Mouse (Mus musculus): Measurements from ENCODE around the gene Traf7. TPM values are rescaled to one million over a fixed set of nuclear protein-coding genes. Genes with fewer than 3 reads are reported as not detected.

Gene Traf7
- total and polyA plus RNA-seq, 3 experiments: 109 to 176 (median 122) TPM

- no peak for DNase-seq (ENCODE audit: extremely low read depth)
- dilution Hi-C loops (cut with MboI; ENCODE audit: extremely low pct_ligation_motif_present, extremely low pct_unique_long_range_greater_than_20kb, low sequenced_read_pairs) (no loop called here), in situ Hi-C loops (cut with MboI; ENCODE audit: low pct_ligation_motif_present, low pct_unique_long_range_greater_than_20kb, low sequenced_read_pairs) (no loop called here)
- Histone ChIP-seq H3K4me1 (ENCODE audit: control insufficient read depth in 1 of 2, insufficient read depth in 2 of 2) (no peaks in the 10 kb centered on the region), H3K27ac (ENCODE audit: insufficient read depth, low read depth) (no peak overlapping the region), H3K9ac (ENCODE audit: insufficient read depth, low read depth) (no peak overlapping the region), H3K27me3 (replicated peaks) (no peaks in the 10 kb centered on the region), H3K9me3 (replicated peaks; ENCODE audit: low read length) (no peaks in the 10 kb centered on the region), H3K4me3 (replicated peaks in 1 of 3; ENCODE audit: low read depth in 2 of 3, low read length in 2 of 3, poor library complexity in 1 of 3) (no peak overlapping the region), H3K79me2 (replicated peaks; ENCODE audit: control insufficient read depth, extremely low read depth, insufficient read depth, poor library complexity, severe bottlenecking) (no peaks in the 10 kb centered on the region), H3K4me2 (ENCODE audit: insufficient read depth, low read depth, poor library complexity, severe bottlenecking) (no peak overlapping the region), H3K36me3 (replicated peaks in 1 of 2; ENCODE audit: control insufficient read depth in 1 of 2, insufficient read depth in 1 of 2, low read length in 1 of 2) (peaks cover 44 to 97% of the 10 kb centered on the region in 2 experiments)
- TF ChIP-seq E2F4 (IDR thresholded peaks at IDR 0.05; ENCODE audit: insufficient replicate concordance, low read depth, low read length): no peak
Observed at GRCm38 (mm10) chr17:24569837-24570236, 42.1 kb upstream of the Traf7 start.

GRCm38 (mm10) chr17:24567034-24567779 is 39.5 kb upstream of the Traf7 start:
- in situ Hi-C loops (cut with MboI; ENCODE audit: low pct_ligation_motif_present, low pct_unique_long_range_greater_than_20kb, low sequenced_read_pairs): no loop called here
- Histone ChIP-seq H3K4me1 (ENCODE audit: control insufficient read depth in 1 of 2, insufficient read depth in 2 of 2) (peaks cover 0 to 8% of the 10 kb centered on the region in 2 experiments; a peak in 2 of 4 replicates), H3K27ac (ENCODE audit: insufficient read depth, low read depth) (no peak overlapping the region), H3K4me3 (replicated peaks in 1 of 3; ENCODE audit: low read depth in 2 of 3, low read length in 2 of 3, poor library complexity in 1 of 3) (no peak overlapping the region), H3K4me2 (ENCODE audit: insufficient read depth, low read depth, poor library complexity, severe bottlenecking) (no peak overlapping the region), H3K9me3 (replicated peaks; ENCODE audit: low read length) (no peaks in the 10 kb centered on the region), H3K36me3 (replicated peaks in 1 of 2; ENCODE audit: control insufficient read depth in 1 of 2, insufficient read depth in 1 of 2, low read length in 1 of 2) (peaks cover 26 to 80% of the 10 kb centered on the region in 2 experiments), H3K9ac (ENCODE audit: insufficient read depth, low read depth) (no peak overlapping the region), H3K79me2 (replicated peaks; ENCODE audit: control insufficient read depth, extremely low read depth, insufficient read depth, poor library complexity, severe bottlenecking) (no peaks in the 10 kb centered on the region; the same call in 1 of the 2 replicates), H3K27me3 (replicated peaks) (no peaks in the 10 kb centered on the region)
- TF ChIP-seq MAZ (IDR thresholded peaks at IDR 0.05; ENCODE audit: low read depth, low read length) (no peak), ZKSCAN1 (IDR thresholded peaks at IDR 0.05; ENCODE audit: borderline replicate concordance, low read depth, low read length) (no peak), MEF2A (IDR thresholded peaks at IDR 0.05; ENCODE audit: borderline replicate concordance, low read depth, low read length) (no peak), UBTF (IDR thresholded peaks at IDR 0.05; ENCODE audit: low read depth, low read length) (no peak), TCF12 (IDR thresholded peaks at IDR 0.05; ENCODE audit: low read depth, low read length) (no peak), USF1 (IDR thresholded peaks at IDR 0.05; ENCODE audit: low read depth, low read length) (no peak), TBP (conservative IDR thresholded peaks at IDR 0.05; ENCODE audit: low read depth, low read length) (no peak), EP300 (IDR thresholded peaks at IDR 0.05; ENCODE audit: low read length) (no peak), MYC (IDR thresholded peaks at IDR 0.05; ENCODE audit: low read depth, low read length) (no peak), SIN3A (IDR thresholded peaks at IDR 0.05; ENCODE audit: low read length) (no peak), NRF1 (IDR thresholded peaks at IDR 0.05; ENCODE audit: low read depth, low read length) (no peak), KAT2A (IDR thresholded peaks at IDR 0.05; ENCODE audit: insufficient replicate concordance, low read length) (no peak)
- DNase-seq (ENCODE audit: extremely low read depth): no peak
- dilution Hi-C loops (cut with MboI; ENCODE audit: extremely low pct_ligation_motif_present, extremely low pct_unique_long_range_greater_than_20kb, low sequenced_read_pairs): no loop called here
